Mouse (Mus musculus) heart, postnatal 4 days (tissue): ENCODE results near the gene Dynll1. TPM values are rescaled to one million over a fixed set of nuclear protein-coding genes. Genes with fewer than 3 reads are reported as not detected.
A peak's percentile ranks its signal among the peaks of the same experiment; 100 is the strongest.
"Not testable (repeated sequence)": the region's sequence is repeated elsewhere in the genome, so short reads cannot be mapped to it uniquely, and the experiment has no call there.

Experiments used
- DNase-seq: peaks from one replicate; pipeline ENCODE4 v3.0.0; 2021
- total RNA-seq, 2 experiments: library from RNA; stranded (reverse); gene quantifications; 2 replicates each; pipeline ENCODE4 v1.2.3; 2021

Gene Dynll1
- total RNA-seq, 2 experiments from 2014 or later, result 318 to 355 TPM

- no peak for DNase-seq
Measured at GRCm38 (mm10) chr5:115312354-115312753, 11.6 kb upstream of the Dynll1 start.

GRCm38 (mm10) chr5:115302190-115302589 lies 1.4 kb upstream of the Dynll1 start:
- DNase-seq, result not testable (repeated sequence)

DNA sequence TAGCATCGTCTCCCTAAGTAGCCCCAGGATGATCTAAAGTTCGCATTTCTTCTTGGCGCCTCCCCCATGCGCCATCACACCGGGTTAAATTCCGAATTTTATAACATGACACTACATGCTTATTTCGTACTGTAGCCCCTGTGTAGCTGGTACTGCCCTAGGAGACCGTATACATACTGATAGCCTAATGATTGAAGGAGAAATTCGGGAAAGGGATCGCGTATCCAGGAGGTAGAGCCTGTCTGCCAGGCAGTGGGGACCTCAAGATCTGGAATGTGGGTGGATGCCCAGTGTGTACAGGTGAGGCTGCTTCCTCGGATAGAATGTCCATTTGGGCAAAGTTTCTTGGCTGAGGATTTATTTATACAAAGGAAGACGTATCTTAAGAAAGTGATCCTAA lies 816 bp upstream of the Dynll1 start:
- no peak for DNase-seq

- DNase-seq, result peak; percentile 75
Measured at GRCm38 (mm10) chr5:115300035-115300744, 609 bp downstream of the Dynll1 start.

- no peak for DNase-seq
Measured at GRCm38 (mm10) chr5:115296347-115296746, 4.5 kb downstream of the Dynll1 start.

DNA sequence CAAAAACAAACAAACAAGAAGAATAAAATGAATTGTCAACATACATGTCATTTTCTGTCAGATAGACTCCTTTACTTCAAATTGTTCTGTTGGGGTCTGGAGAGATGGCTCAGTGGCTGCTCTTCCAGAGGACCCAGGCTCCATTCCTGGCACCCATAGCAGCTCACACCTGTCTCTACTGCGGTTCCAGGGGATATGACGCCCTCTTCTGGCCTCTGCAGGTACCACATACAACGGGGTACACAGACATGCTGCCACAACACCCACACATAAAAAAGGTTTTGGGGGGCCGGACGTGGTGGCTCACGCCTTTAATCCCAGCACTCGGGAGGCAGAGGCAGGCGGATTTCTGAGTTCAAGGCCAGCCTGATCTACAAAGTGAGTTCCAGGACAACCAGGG lies 6.6 kb downstream of the Dynll1 start:
- peak; percentile 22 for DNase-seq

GRCm38 (mm10) chr5:115284735-115285134 lies 16.1 kb downstream of the Dynll1 start:
- no peak for DNase-seq

DNA sequence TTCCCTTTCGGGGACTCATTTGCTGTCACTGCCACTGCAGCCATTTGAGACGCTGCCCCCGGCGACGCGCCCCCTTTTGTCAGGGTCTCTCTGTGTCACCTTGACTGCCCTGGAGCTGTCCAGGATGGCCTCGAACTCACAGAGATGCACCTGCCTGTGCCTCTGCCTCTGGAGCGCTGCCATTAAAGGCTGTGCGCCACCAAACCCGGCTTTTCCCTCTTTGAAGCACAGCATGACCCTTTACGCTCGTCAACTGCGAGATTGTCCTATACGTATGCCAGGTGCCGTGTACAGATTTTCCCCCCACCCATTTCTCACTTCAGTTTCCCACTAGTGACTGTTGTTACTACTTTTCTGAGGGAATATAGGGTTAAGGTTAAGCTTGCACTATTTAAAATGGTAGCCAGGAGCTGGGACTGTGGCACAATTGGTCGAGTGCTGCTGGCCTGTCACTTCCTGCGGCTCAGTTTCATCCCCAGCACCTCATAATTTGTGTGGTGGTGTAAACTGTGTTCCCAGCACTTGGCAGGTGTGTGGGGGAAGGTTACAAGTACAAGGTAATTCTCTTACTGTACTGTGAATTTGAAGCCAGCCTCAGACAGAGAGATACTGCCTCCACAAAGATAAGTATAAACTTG lies 20.6 kb downstream of the Dynll1 start:
- DNase-seq, result peak; percentile 48

- DNase-seq, result peak; percentile 90
Measured at GRCm38 (mm10) chr5:115279226-115280049, 21.4 kb downstream of the Dynll1 start, which contains the start of gene Coq5. TSS of gene Coq5 (plus strand) at chr5:115279666.

GRCm38 (mm10) chr5:115278785-115279184 lies 22.0 kb downstream of the Dynll1 start:
- no peak for DNase-seq

DNA sequence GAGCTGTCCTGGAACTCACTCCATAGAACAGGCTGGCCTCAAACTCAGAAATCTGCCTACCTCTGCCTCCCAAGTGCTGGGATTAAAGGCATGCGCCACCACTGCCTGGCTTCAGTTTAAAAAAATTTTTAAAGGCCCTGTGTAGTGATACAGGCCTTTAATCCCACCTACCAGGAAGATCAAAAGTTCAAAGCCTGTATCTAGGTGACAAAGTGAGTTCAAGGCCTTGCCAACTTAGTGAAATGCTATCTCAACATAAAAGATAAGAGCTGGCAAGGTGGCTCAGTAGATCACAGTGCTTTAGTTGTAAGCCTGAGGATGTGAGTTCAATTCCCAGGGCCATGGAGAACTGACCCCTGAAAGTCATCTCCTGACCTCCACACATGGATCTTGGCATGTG lies 22.7 kb downstream of the Dynll1 start:
- no peak for DNase-seq

- peak; percentile 41 for DNase-seq
Measured at GRCm38 (mm10) chr5:115275998-115276397, 24.8 kb downstream of the Dynll1 start.

DNA sequence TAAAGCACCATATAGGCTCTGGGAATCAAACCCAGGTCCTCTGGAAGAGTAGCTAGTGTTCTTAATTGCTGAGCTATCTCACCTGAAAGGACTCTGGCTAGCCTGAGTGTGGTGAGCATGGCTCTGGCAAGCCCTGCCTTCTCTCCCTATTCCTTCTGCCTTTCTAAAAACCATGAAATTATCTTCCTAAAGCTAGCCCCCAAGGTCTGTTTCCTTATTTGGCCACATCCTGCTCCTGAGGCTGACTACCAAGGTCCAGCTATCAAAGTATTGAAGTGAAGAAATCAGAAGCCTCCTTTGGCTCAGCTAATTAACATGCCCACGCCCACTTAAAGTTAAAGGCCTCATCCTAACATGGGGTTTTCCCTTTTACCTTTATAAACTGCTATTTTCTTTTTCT lies 26.0 kb downstream of the Dynll1 start:
- DNase-seq, result no peak

- DNase-seq, result no peak
Measured at GRCm38 (mm10) chr5:115274353-115274752, 26.4 kb downstream of the Dynll1 start.

DNA sequence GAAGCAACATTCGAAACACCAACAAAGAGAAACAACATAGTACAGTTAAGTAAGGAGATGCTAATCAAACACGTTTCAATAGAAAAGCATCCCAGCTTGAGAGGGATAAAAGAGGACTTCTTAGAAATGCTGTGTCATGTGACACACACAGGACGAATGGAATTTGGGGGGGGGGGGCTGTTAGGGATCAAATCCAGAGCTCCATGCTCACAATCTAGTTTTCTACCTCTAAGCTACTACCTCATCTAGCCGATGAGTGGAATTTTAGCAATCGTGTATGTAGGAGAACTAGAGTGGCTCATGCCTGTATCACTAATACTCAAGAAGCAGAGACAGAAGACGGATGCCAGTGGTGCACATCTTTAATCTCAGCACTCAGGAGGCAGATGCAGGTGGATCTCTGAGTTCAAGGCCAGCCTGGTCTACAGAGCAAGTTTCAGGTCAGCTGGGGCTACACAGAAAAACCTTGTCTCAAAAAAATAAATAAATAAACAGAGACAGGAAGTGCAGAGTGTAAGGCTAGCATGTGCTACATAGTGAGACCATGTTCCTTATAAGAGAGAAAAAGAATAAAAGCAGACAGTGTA lies 27.2 kb downstream of the Dynll1 start:
- DNase-seq, result no peak

DNA sequence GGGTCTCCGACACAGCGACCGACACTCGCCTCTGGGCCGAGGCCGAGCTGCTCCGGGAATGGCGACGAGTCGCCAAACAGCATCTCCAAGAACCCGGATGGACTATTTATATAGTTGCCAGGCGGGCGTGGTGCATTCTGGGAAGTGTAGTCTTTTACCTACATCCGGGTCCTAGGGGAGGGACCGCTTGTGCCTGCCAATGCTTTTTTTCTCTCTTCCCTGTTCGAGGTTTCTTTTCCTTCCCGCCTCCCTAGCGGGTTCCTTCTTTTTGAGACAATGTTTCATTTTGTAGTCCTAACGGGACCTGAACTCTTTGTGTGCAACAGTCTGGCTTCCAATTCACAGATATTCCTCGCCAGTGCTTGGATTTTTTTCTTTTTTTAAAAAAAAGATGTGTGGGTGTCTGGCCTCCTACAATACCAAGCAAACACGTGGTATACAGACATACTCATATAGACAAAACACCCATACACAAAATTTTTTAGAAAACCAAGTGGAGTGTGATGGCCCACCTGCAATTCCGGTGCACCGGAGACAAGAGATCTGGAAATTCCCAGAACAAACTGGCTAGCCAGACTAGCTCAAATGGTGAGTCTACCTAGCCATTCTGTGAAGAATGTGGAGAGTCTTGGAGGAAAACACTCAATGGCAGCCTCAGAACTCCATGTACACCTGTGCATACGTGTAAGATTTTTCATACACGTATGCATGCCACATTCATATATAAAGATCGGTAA lies 27.8 kb downstream of the Dynll1 start, which contains the start of gene Rnf10:
Rnf10 (minus strand) TSS at position 87 of the 737 bp plus-strand sequence.
- DNase-seq, result peak; percentile 99

- peak; percentile 51 for DNase-seq
Measured at GRCm38 (mm10) chr5:115271931-115272811, 28.6 kb downstream of the Dynll1 start.

GRCm38 (mm10) chr5:115269969-115270368 lies 30.8 kb downstream of the Dynll1 start:
- no peak for DNase-seq

DNA sequence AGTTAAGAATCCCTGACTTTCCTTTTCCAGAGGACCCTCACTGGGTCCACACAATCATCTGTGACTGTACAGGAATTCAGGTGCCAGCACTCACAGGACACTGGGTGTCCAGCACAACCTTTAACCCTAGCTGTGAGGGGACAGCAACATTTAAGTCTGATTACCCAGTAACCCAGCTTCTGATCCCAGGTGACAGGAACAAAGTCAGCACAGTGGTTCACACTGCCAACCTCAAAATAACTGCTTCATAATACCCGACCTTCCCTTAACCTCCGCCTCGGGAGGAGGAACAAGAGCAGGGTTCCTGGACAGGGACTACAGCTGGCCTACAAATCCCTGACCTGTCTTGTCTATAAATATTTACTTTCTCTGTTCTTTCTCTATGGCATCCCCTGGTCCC lies 32.5 kb downstream of the Dynll1 start:
- DNase-seq, result peak; percentile 20

- DNase-seq, result no peak
Measured at GRCm38 (mm10) chr5:115267469-115268045, 33.2 kb downstream of the Dynll1 start.
